Mouse (Mus musculus): ENCODE measurements around the gene Clta. TPM values are rescaled to one million over a fixed set of nuclear protein-coding genes. Genes with fewer than 3 reads are reported as not detected.
"Not testable (repeated sequence)": the region's sequence is repeated elsewhere in the genome, so short reads cannot be mapped to it uniquely, and the experiment has no call there.

Gene Clta
- total RNA-seq, 2 experiments from 2014 or later, result 83.0 to 91.0 TPM

GRCm38 (mm10) chr4:44013391-44014070, 9.3 kb downstream of the Clta start:
- intact Hi-C loops (cut with DNase I), result no loop called here
- DNase-seq, result no peak

DNA sequence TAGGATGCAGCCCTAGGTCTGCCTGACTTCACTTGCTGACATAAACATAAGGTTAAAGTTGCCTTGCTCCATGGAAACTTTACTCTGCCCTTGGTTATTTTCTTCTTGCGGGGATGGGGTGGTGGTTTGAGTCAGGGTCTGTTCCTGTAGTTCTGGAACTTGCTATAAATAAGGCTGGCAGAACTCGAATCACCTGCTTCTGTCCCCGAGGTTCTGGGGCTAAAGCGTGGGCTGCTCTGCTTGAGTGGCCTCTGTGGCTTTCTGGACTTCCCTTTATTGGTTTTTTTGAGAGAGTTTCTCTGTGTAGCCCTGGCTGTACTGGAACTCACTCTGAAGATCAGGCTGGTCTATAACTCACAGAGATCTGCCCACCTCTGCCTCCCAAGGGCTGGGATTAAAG, 11.8 kb downstream of the Clta start:
- no peak for DNase-seq
- intact Hi-C loops (cut with DNase I), result no loop called here

DNA sequence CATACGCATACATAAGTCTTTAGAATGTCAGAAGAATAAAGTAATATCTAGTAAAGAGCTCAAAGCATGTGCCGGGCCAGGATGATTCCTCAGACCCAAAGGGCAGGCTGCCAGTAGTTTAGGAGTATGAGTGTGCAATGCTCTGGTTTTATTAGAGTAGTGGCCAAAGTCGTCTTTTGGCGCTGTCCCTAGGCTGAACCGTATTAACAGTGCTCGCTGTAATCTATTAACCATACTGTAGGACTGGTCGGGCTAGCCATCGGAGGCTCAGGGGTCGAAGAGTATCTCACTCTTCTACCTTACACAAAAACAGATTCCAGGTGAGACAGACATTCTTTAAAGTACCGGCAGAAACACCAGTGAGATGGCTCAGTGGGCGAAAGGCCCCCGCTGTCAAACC, 12.5 kb downstream of the Clta start:
- no peak for DNase-seq
- intact Hi-C loops (cut with DNase I), result no loop called here

DNA sequence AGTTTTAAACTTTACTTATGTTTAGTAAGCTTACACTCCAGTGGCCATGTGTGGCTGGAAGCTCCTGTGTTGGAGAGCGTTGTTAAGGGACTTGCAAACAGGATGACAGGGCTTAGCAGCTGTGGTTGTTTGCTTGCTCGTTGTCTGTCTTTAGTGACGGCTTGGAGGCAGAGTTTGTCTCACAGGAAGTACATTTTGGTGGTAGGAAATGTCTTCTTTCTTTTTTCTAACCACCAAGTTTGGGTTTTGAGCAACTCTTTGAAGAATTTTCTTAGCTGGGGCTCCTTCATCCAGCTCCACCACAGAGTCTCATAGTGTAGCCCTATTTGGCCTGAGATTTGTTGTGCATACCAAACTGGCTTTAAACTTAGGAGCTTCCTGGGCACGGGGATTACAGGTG, 18.1 kb downstream of the Clta start:
- intact Hi-C loops (cut with DNase I), result no loop called here
- DNase-seq, result no peak

GRCm38 (mm10) chr4:44022766-44023165, 18.5 kb downstream of the Clta start:
- no peak for DNase-seq
- intact Hi-C loops (cut with DNase I), result no loop called here

GRCm38 (mm10) chr4:44023681-44024080, 19.4 kb downstream of the Clta start:
- intact Hi-C loops (cut with DNase I), result no loop called here
- no peak for DNase-seq

DNA sequence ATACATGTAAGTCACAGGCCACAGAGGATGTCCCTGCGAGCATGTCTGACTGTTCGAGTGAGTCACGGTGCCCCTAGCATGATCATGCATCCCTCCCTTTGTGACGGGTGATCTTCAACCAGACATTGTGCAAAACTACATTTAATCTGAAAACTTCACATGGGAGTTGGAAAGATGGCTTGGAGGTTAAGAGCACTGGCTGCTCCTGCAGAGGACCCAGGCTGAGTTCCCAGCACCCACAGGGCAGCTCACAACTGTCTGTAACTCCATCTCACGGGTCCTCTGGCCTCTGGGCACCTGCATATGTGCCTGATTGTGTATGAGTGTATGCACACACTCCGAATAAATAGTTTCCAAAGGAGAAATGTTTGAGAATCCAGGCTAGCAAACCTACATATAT, 20.0 kb downstream of the Clta start:
- intact Hi-C loops (cut with DNase I), result no loop called here
- DNase-seq, result no peak

- intact Hi-C loops (cut with DNase I), result no loop called here
- DNase-seq, result no peak
Measured at GRCm38 (mm10) chr4:44025570-44025969, 21.3 kb downstream of the Clta start.

DNA sequence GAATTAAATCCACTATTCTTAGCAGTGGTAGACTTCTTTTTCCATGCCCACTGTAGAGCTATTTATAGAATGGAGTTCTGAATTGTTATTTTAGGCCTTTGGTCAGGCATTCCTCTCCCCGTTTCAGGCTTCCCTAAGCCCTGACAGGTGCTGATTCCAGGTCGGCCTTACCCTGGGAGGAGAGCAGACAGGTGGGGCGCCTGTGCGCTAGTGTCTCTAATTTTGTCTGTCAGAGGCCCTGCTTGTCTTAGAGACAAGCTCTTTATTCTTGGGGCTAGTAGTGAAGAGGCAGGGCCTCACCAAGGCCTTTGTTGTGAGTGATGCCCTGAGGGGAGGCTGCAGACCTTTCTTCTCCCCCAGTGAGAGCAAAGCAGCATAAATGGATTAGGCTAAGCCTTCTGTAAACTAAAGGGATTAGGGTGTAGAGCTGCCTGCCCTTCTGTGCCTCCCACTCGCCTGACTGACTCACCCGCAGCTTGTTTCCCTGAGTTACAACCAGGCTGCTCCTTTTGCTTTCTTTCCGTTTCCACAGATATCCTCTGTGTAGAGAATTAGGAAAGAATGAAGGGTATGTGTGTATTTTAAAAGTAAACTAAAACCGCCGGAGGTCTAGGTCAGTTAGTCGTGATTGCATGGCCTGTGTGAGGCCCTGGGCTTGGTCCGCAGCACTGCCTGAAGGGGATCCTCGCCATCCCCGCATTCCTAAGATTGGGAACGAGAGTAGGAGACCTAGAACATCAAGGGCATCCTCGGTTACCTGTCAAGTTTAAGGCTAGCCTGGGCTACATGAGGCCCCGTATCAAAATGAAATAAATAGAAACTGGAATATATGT, 24.3 kb downstream of the Clta start:
- peak in 1 of 2 experiments; percentile 20 for DNase-seq
- intact Hi-C loops (cut with DNase I), result no loop called here

DNA sequence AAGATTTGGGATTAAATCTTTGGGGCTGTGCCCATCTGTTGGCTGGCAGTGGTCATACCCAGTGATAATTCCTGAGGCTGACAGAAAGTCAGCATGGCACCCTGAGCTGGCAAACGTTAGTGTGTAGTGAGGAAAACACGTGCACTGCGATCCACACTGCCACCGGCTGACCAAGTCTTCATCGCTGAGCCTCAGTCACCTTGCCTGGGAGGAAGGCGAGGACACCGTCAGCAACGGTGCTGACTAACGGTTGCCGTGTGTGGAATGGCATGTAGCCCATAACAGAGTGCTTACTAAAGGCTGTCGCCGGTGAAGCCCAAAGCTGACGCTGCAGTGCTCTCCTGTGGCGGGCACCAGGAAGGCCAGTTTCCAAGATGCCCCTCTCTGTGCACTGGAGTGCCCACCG, 25.4 kb downstream of the Clta start:
- peak; percentile 26 to 51 for DNase-seq
- intact Hi-C loops (cut with DNase I), result no loop called here

GRCm38 (mm10) chr4:44031521-44031920, 27.3 kb downstream of the Clta start:
- intact Hi-C loops (cut with DNase I), result no loop called here
- DNase-seq, result peak; percentile 31 to 52

GRCm38 (mm10) chr4:44036455-44036854, 32.2 kb downstream of the Clta start:
- no peak for DNase-seq
- intact Hi-C loops (cut with DNase I), result no loop called here

GRCm38 (mm10) chr4:44040802-44041201, 36.5 kb downstream of the Clta start:
- intact Hi-C loops (cut with DNase I), result no loop called here
- no peak for DNase-seq

GRCm38 (mm10) chr4:44042429-44042828, 38.2 kb downstream of the Clta start:
- no peak for DNase-seq
- intact Hi-C loops (cut with DNase I), result no loop called here

DNA sequence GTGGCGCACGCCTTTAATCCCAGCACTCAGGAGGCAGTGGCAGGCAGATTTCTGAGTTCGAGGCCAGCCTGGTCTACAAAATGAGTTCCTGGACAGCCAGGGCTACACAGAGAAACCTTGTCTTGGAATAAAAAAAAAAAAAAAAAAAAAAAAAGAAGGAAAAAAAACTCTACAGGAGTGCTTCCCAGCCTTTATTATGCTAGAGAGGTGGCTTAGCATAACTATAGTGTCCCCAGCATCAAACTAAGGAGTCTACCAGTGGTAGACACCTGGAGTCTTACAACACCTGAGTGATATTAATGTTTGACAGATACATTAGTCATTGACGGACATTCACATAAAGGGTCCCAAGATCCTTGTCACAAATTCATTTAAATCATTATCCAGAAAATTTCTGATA, 38.9 kb downstream of the Clta start:
- DNase-seq; intact Hi-C loops (cut with DNase I): not testable (repeated sequence)

GRCm38 (mm10) chr4:44044685-44045356, 40.6 kb downstream of the Clta start:
- intact Hi-C loops (cut with DNase I), result no loop called here
- no peak for DNase-seq

DNA sequence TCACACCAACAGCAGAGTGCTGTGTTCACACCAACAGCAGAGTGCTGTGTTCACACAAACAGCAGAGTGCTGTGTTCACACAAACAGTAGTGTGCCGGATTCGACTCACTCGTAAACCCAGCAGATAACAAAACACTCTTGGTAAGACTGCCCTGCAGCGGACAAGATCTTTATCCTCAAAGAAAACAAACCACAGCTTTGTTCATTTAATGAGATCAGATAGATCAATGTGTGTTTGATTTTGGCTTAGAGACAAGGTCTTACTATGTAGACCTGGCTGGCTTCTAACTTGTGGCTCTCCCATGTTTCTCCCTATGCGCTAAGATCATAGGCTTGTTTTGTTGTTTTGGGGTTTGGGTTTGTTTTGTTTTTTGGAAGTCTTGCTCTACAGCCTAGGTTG, 41.8 kb downstream of the Clta start:
- intact Hi-C loops (cut with DNase I), result no loop called here
- DNase-seq, result no peak

GRCm38 (mm10) chr4:44049812-44050211, 45.6 kb downstream of the Clta start:
- DNase-seq, result no peak
- intact Hi-C loops (cut with DNase I), result no loop called here

- intact Hi-C loops (cut with DNase I), result no loop called here
- no peak for DNase-seq
Measured at GRCm38 (mm10) chr4:44059674-44060073, 55.4 kb downstream of the Clta start.

DNA sequence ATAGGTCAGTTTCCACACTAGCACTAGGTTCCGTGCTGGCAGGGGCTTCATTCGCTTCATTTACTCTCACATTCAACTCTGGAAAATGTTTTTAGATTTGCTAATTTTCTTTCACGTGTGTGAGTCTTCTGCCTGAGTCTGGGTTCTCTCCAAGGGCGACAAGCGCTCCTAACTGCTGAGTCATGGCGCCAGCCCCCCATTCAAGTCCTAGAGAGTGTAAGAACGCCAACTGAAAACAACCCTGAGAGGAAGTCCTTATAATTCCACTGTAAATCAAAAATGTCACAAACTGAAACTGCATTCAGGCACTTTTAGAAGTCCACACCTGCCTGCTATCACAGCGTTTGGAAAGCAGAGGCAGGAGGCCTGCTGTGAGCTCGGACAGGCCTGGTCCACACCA, 57.8 kb downstream of the Clta start:
- no peak for DNase-seq
- intact Hi-C loops (cut with DNase I), result no loop called here

GRCm38 (mm10) chr4:44062816-44063215, 58.6 kb downstream of the Clta start:
- intact Hi-C loops (cut with DNase I), result no loop called here
- DNase-seq, result no peak
